Mouse (Mus musculus): ENCODE data around the gene Tmem251. TPM values are rescaled to one million over a fixed set of nuclear protein-coding genes. Genes with fewer than 3 reads are reported as not detected.

Tmem251 gene
- polyA plus RNA-seq, 1 experiment = 7.1 TPM

GRCm38 (mm10) chr12:102701691-102702207 lies 41.8 kb upstream of the Tmem251 start:
- no peak for TF ChIP-seq CTCF (IDR thresholded peaks at IDR 0.05; ENCODE audit: control insufficient read depth, insufficient read depth, low read length)
- no peak for TF ChIP-seq POLR2A (IDR thresholded peaks at IDR 0.05; ENCODE audit: borderline replicate concordance, control insufficient read depth, low read depth, low read length)
- WGBS = 50% methylated on average over 5 of the region's 5 CpGs
- Histone ChIP-seq H3K4me1 (ENCODE audit: control insufficient read depth, insufficient read depth, low read length) (peaks cover 2% of the 10 kb centered on the region; the same call in 1 of the 2 replicates), H3K27ac (ENCODE audit: control insufficient read depth, insufficient read depth, low read depth, low read length, poor library complexity) (no peak overlapping the region), H3K4me3 (replicated peaks; ENCODE audit: control insufficient read depth, low read depth, low read length) (no peak overlapping the region)

- H3K27ac ChIP-seq (ENCODE audit: control insufficient read depth, insufficient read depth, low read depth, low read length, poor library complexity) = peak overlapping the region; percentile 47
- peaks cover 2% of the 10 kb centered on the region; the same call in 1 of the 2 replicates for H3K4me1 ChIP-seq (ENCODE audit: control insufficient read depth, insufficient read depth, low read length)
- 8% methylated on average over 15 of the region's 15 CpGs for WGBS
These were observed 41.0 kb upstream of the Tmem251 start for GRCm38 (mm10) chr12:102702356-102703110.

DNA sequence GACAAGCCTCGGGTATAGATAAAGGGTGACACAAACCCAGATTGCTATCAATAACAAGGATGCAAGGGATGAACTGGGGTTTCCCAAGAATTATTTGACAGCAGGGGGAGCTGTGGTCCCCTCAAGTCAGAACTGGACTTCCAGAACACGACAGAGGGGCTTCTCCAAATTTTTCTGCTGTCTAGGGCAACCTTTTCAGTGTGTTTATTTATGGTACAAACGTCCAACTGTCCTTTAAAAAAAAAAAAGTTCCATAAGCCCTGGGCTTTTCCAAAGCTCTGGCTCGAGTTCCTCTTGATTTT lies 40.5 kb upstream of the Tmem251 start:
- Histone ChIP-seq H3K4me1 (ENCODE audit: control insufficient read depth, insufficient read depth, low read length) (peaks cover 2% of the 10 kb centered on the region; the same call in 1 of the 2 replicates), H3K27ac (ENCODE audit: control insufficient read depth, insufficient read depth, low read depth, low read length, poor library complexity) (no peak overlapping the region)

More at GRCm38 (mm10) chr12:102702356-102703110, 41.0 kb upstream of the Tmem251 start:
- peak overlapping the region; percentile 47 for H3K4me3 ChIP-seq (replicated peaks; ENCODE audit: control insufficient read depth, low read depth, low read length)
- TF ChIP-seq CTCF (IDR thresholded peaks at IDR 0.05; ENCODE audit: control insufficient read depth, insufficient read depth, low read length) (no peak), POLR2A (IDR thresholded peaks at IDR 0.05; ENCODE audit: borderline replicate concordance, control insufficient read depth, low read depth, low read length) (no peak)

DNA sequence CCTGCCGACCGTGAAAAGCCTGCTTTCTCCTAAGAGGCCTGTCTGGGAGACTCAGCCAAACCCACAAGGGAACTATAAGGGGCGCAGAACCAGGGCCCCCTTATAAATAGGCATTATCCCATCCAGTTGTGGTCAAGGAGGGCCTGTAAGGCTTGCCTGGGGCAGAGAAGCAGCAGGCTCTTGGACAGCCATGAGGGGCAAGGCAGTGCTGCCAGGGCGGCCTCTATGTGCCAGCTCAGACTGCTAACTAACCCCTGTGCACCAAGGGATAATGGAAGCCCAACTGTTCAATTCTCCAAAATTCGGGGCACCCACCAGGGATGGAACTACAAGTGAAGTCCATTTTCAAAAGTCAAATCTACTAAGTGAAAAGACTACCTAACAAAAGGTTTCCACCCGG lies 40.1 kb upstream of the Tmem251 start:
- WGBS = 8% methylated on average over 6 of the region's 6 CpGs
- TF ChIP-seq POLR2A (IDR thresholded peaks at IDR 0.05; ENCODE audit: borderline replicate concordance, control insufficient read depth, low read depth, low read length) = no peak
- TF ChIP-seq CTCF (IDR thresholded peaks at IDR 0.05; ENCODE audit: control insufficient read depth, insufficient read depth, low read length) = no peak
- H3K4me1 ChIP-seq (ENCODE audit: control insufficient read depth, insufficient read depth, low read length) = peaks cover 2% of the 10 kb centered on the region; the same call in 1 of the 2 replicates
- H3K4me3 ChIP-seq (replicated peaks; ENCODE audit: control insufficient read depth, low read depth, low read length) = no peak overlapping the region
- H3K27ac ChIP-seq (ENCODE audit: control insufficient read depth, insufficient read depth, low read depth, low read length, poor library complexity) = no peak overlapping the region

More for the DNA sequence above, 40.5 kb upstream of the Tmem251 start:
- peak overlapping the region; percentile 47 for H3K4me3 ChIP-seq (replicated peaks; ENCODE audit: control insufficient read depth, low read depth, low read length)
- 1% methylated on average over 4 of the region's 4 CpGs for WGBS
- TF ChIP-seq CTCF (IDR thresholded peaks at IDR 0.05; ENCODE audit: control insufficient read depth, insufficient read depth, low read length) (no peak), POLR2A (IDR thresholded peaks at IDR 0.05; ENCODE audit: borderline replicate concordance, control insufficient read depth, low read depth, low read length) (no peak)

DNA sequence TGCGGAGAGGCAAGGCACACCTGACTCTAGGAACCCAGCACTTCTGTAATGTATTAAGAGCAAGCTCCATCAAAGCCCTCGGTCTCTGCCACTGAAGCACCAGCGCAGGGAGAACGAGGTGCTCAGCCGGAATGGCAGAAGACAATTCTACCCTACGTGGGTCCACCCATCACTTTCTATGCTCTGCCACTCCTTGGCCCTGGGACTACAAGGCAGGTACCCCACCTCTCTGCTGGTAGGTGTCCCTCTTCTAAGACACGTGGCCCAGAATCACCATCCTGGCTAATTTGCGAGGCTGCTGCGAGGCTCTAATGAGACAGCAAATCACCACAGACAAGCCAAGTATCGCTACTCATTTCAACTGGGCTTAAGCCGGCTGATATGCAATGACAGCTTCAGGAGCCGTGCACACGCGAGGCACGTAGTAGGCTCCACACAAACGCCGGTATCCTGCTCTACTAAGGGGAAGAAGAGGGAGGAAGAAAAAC lies 39.6 kb upstream of the Tmem251 start:
- TF ChIP-seq POLR2A (IDR thresholded peaks at IDR 0.05; ENCODE audit: borderline replicate concordance, control insufficient read depth, low read depth, low read length) (no peak), CTCF (IDR thresholded peaks at IDR 0.05; ENCODE audit: control insufficient read depth, insufficient read depth, low read length) (no peak)
- Histone ChIP-seq H3K4me3 (replicated peaks; ENCODE audit: control insufficient read depth, low read depth, low read length) (peak overlapping the region; percentile 95), H3K27ac (ENCODE audit: control insufficient read depth, insufficient read depth, low read depth, low read length, poor library complexity) (peak overlapping the region; percentile 82), H3K4me1 (ENCODE audit: control insufficient read depth, insufficient read depth, low read length) (peaks cover 2% of the 10 kb centered on the region; the same call in 1 of the 2 replicates)
- WGBS = 1% methylated on average over 17 of the region's 17 CpGs

DNA sequence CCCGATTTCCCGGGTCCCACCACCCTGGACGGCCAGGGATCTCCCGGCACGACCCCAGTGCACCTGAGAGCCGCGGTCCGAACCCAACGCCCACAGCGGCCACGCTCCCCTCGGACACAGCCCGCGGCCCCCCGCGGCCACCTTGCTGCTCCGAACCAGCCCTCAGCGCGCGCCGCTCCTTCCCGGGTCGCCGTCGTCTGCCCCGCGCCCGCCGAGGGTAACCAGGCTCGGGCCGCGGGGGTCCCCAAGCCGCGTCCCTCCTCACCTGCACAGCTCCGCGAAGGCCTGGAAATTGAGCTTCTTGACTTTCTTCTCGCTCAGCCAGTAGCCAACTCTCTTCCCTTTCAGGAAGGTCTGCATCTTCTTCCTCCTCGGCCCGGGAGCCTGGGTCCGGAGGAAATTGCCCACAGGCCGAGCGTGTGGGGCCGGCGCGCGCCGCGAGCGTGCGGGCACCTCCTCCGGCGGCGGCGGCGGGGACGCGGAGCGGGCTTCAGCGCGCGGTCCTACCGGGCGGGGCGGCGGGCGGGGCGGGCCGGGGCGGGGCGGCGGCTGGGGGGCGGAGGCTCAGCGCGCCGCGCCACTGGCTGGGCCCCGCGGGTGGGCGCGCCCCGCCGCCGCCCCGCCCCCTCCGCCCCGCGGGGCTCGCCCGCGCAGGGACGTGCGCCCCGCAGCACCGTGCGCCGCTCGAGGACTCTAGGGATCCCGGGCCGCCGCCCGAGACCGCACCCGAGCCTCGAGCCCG lies 38.9 kb upstream of the Tmem251 start, which contains the start of gene Itpk1:
Itpk1 (minus strand) TSS at position 474 of the 742 bp plus-strand sequence.
- peak within 1 kb of the TSS; percentile 95 for H3K4me3 ChIP-seq (replicated peaks; ENCODE audit: control insufficient read depth, low read depth, low read length)
- peaks cover 2% of the 10 kb centered on the region; the same call in 1 of the 2 replicates for H3K4me1 ChIP-seq (ENCODE audit: control insufficient read depth, insufficient read depth, low read length)
- H3K27ac ChIP-seq (ENCODE audit: control insufficient read depth, insufficient read depth, low read depth, low read length, poor library complexity) = peak within 1 kb of the TSS; percentile 97
- TF ChIP-seq CTCF (IDR thresholded peaks at IDR 0.05; ENCODE audit: control insufficient read depth, insufficient read depth, low read length) (no peak), POLR2A (IDR thresholded peaks at IDR 0.05; ENCODE audit: borderline replicate concordance, control insufficient read depth, low read depth, low read length) (0 out of 2 replicates have a peak, but pooled peaks have one; percentile 13)
- 4% methylated on average over 103 of the region's 105 CpGs for WGBS

- Histone ChIP-seq H3K4me1 (ENCODE audit: control insufficient read depth, insufficient read depth, low read length) (peaks cover 2% of the 10 kb centered on the region; the same call in 1 of the 2 replicates), H3K4me3 (replicated peaks; ENCODE audit: control insufficient read depth, low read depth, low read length) (peak overlapping the region; percentile 62), H3K27ac (ENCODE audit: control insufficient read depth, insufficient read depth, low read depth, low read length, poor library complexity) (peak overlapping the region; percentile 97)
- peak; percentile 64 for TF ChIP-seq CTCF (IDR thresholded peaks at IDR 0.05; ENCODE audit: control insufficient read depth, insufficient read depth, low read length)
- TF ChIP-seq POLR2A (IDR thresholded peaks at IDR 0.05; ENCODE audit: borderline replicate concordance, control insufficient read depth, low read depth, low read length) = no peak
- WGBS = 2% methylated on average over 45 of the region's 45 CpGs
These were observed 38.2 kb upstream of the Tmem251 start for GRCm38 (mm10) chr12:102705216-102705871.
